In genomic region chr11:88172601-88173325, GRCm38 (mm10) we compare ENCODE assay signal across 7 mouse cellular contexts. TPM values are rescaled to one million over a fixed set of nuclear protein-coding genes. Genes with fewer than 3 reads are reported as not detected.
DNase-seq lines count a peak whose midpoint lies in the region; ATAC-seq lines count a peak whose summit lies in the region.

No protein-coding gene starts in this region.

- ATAC-seq in embryonic facial prominence, embryonic 14.5 days (ENCODE audit: low read depth) = peak; percentile 71
- peak; percentile 80 for ATAC-seq in heart, embryonic 16.5 days (replicated peaks; ENCODE audit: extremely low read depth, insufficient read depth, low FRiP score)
- no peak for ATAC-seq in midbrain, embryonic 14.5 days (ENCODE audit: low FRiP score, low TSS enrichment)

- peak overlapping the region; percentile 15; the same call in 1 of the 2 replicates for H3K9ac ChIP-seq in embryonic facial prominence, embryonic 14.5 days (ENCODE audit: low read depth, low read length)
- H3K9ac ChIP-seq in heart, embryonic 16.5 days (ENCODE audit: low read length) = peak overlapping the region; percentile 57
- H3K9ac ChIP-seq in midbrain, embryonic 14.5 days (replicated peaks; ENCODE audit: low read length) = no peak overlapping the region

- no peaks in the 10 kb centered on the region for H3K27me3 ChIP-seq in embryonic facial prominence, embryonic 14.5 days (replicated peaks; ENCODE audit: control insufficient read depth, insufficient read depth, low read length)
- H3K27me3 ChIP-seq in heart, embryonic 16.5 days (ENCODE audit: control insufficient read depth, insufficient read depth, low read length) = no peaks in the 10 kb centered on the region; the same call in 1 of the 2 replicates
- no peaks in the 10 kb centered on the region for H3K27me3 ChIP-seq in midbrain, embryonic 14.5 days (ENCODE audit: control insufficient read depth, insufficient read depth, low read length)

- peak overlapping the region; percentile 73 for H3K27ac ChIP-seq in embryonic facial prominence, embryonic 14.5 days (replicated peaks; ENCODE audit: low read depth, low read length)
- peak overlapping the region; percentile 77 for H3K27ac ChIP-seq in heart, embryonic 16.5 days (ENCODE audit: low read length)
- no peak overlapping the region for H3K27ac ChIP-seq in midbrain, embryonic 14.5 days (replicated peaks; ENCODE audit: low read depth, low read length)

- peaks cover 19% of the 10 kb centered on the region for H3K4me1 ChIP-seq in embryonic facial prominence, embryonic 14.5 days (ENCODE audit: control insufficient read depth, insufficient read depth, low read length)
- peaks cover 25% of the 10 kb centered on the region for H3K4me1 ChIP-seq in heart, embryonic 16.5 days (ENCODE audit: control insufficient read depth, insufficient read depth, low read length)
- 0 out of 2 replicates have a peak, but pooled peaks cover 8% of the 10 kb centered on the region for H3K4me1 ChIP-seq in midbrain, embryonic 14.5 days (ENCODE audit: control insufficient read depth, insufficient read depth, low read length)

- 22% methylated on average over 10 of the region's 10 CpGs for WGBS in embryonic facial prominence, embryonic 14.5 days
- whole genome bisulfite sequencing in heart, embryonic 16.5 days = 23% methylated on average over 10 of the region's 10 CpGs
- WGBS in midbrain, embryonic 14.5 days = 44% methylated on average over 10 of the region's 10 CpGs

- no peaks in the 10 kb centered on the region for H3K9me3 ChIP-seq in embryonic facial prominence, embryonic 14.5 days (ENCODE audit: control insufficient read depth, low read length)
- H3K9me3 ChIP-seq in heart, embryonic 16.5 days (replicated peaks; ENCODE audit: control insufficient read depth, low read length) = no peaks in the 10 kb centered on the region
- H3K9me3 ChIP-seq in midbrain, embryonic 14.5 days (ENCODE audit: control insufficient read depth, low read length) = no peaks in the 10 kb centered on the region

- peaks cover 11% of the 10 kb centered on the region; the same call in 1 of the 2 replicates for H3K36me3 ChIP-seq in embryonic facial prominence, embryonic 14.5 days (ENCODE audit: control insufficient read depth, insufficient read depth, low read length)
- H3K36me3 ChIP-seq in heart, embryonic 16.5 days (ENCODE audit: control insufficient read depth, insufficient read depth) = no peaks in the 10 kb centered on the region
- peaks cover 12% of the 10 kb centered on the region; the same call in 1 of the 2 replicates for H3K36me3 ChIP-seq in midbrain, embryonic 14.5 days (ENCODE audit: control insufficient read depth, insufficient read depth, low read length)

- DNase-seq in adipocyte (ENCODE audit: low spot score) = peak; percentile 86
- DNase-seq in embryonic facial prominence, embryonic 14.5 days (ENCODE audit: low spot score) = peak; percentile 88
- DNase-seq in kidney, postnatal 14 days = peak; percentile 85
- peak; percentile 52 for DNase-seq in midbrain, embryonic 14.5 days
- DNase-seq in thymus, postnatal 4 days = no peak
- DNase-seq in layer of hippocampus, postnatal 10 days (ENCODE audit: low spot score in 2 of 2) = no peak

- H3K4me2 ChIP-seq in embryonic facial prominence, embryonic 14.5 days (ENCODE audit: low read depth, low read length) = no peak overlapping the region
- peak overlapping the region; percentile 25 for H3K4me2 ChIP-seq in heart, embryonic 16.5 days (ENCODE audit: low read depth, low read length)
- H3K4me2 ChIP-seq in midbrain, embryonic 14.5 days (ENCODE audit: low read length) = no peak overlapping the region

- no peak overlapping the region for H3K4me3 ChIP-seq in embryonic facial prominence, embryonic 14.5 days (ENCODE audit: low read depth, low read length)
- no peak overlapping the region for H3K4me3 ChIP-seq in heart, embryonic 16.5 days (ENCODE audit: low read length)
- H3K4me3 ChIP-seq in midbrain, embryonic 14.5 days (replicated peaks; ENCODE audit: low read depth, low read length) = no peak overlapping the region

RNA-seq across cellular contexts. Expression of gene Mrps23, which starts 31.4 kb away (rescaled TPM):
- polyA plus RNA-seq in embryonic facial prominence, embryonic 14.5 days (2014; fragmentation: Nextera tagmentation; extraction: Ambion mirVana) = 55.6 and 59.4 TPM in 2 replicates
- 97.6 and 105 TPM in 2 replicates for polyA plus RNA-seq in heart, embryonic 16.5 days (2015; fragmentation: Nextera tagmentation; extraction: Ambion mirVana)
- 67.9 and 70.0 TPM in 2 replicates for polyA plus RNA-seq in midbrain, embryonic 14.5 days (2014; fragmentation: Nextera tagmentation; extraction: Ambion mirVana)
- total RNA-seq in layer of hippocampus, postnatal 10 days (2021) = 10 to 100 TPM; 62.3 to 64.5 TPM

Comparison
In these comparisons a context has a peak if more than half of its experiments do, and no peak if none do; other contexts are left out.
1. DNase-seq: peak in adipocyte (single experiment), embryonic facial prominence, embryonic 14.5 days (single experiment), kidney, postnatal 14 days (single experiment) and midbrain, embryonic 14.5 days (single experiment); none in thymus, postnatal 4 days (single experiment) and layer of hippocampus, postnatal 10 days (0 of 2).